Mouse (Mus musculus) layer of hippocampus, adult 11-12 months (tissue): ENCODE measurements around the gene Eva1c.
A peak's percentile ranks its signal among the peaks of the same experiment; 100 is the strongest.

Experiments used
- DNase-seq: peaks from one replicate; pipeline ENCODE4 v3.0.0; 2022; ENCODE audit warnings: low spot score

Gene Eva1c

GRCm38 (mm10) chr16:90921471-90922159 is 95.1 kb downstream of the Eva1c start:
- no peak for DNase-seq

- no peak for DNase-seq
These were observed 98.3 kb downstream of the Eva1c start for GRCm38 (mm10) chr16:90924606-90925370.

GRCm38 (mm10) chr16:90925461-90925860 is 98.9 kb downstream of the Eva1c start:
- DNase-seq, result peak; percentile 77

GRCm38 (mm10) chr16:90927446-90927845 is 100.9 kb downstream of the Eva1c start:
- no peak for DNase-seq

GRCm38 (mm10) chr16:90933534-90934176 is 107.1 kb downstream of the Eva1c start:
- DNase-seq, result no peak

GRCm38 (mm10) chr16:90934193-90934686 is 107.7 kb downstream of the Eva1c start:
- no peak for DNase-seq

- peak; percentile 91 for DNase-seq
These were observed 108.3 kb downstream of the Eva1c start, which contains the start of gene Cfap298 for GRCm38 (mm10) chr16:90934687-90935328. Gene Cfap298, minus strand, starts transcription at chr16:90935114.

GRCm38 (mm10) chr16:90941246-90941645 is 114.7 kb downstream of the Eva1c start:
- no peak for DNase-seq

GRCm38 (mm10) chr16:90946977-90947376 is 120.5 kb downstream of the Eva1c start:
- DNase-seq, result no peak

GRCm38 (mm10) chr16:90950354-90950963 is 123.9 kb downstream of the Eva1c start:
- no peak for DNase-seq

- DNase-seq, result no peak
These were observed 126.6 kb downstream of the Eva1c start for GRCm38 (mm10) chr16:90953147-90953546.

GRCm38 (mm10) chr16:90953770-90954169 is 127.3 kb downstream of the Eva1c start:
- no peak for DNase-seq
